Mouse (Mus musculus) small intestine, adult 2 months (tissue): ENCODE results near the gene Snd1.

ENCODE experiments used
- CTCF ChIP-seq: fragments of 200-500 bp; IDR thresholded peaks from 2 replicates; pipeline ENCODE4 v1.5.1; 2012; ENCODE audit warnings: low read depth, mild to moderate bottlenecking, control low read depth, inconsistent platforms, low read length, moderate library complexity, mixed read lengths; ENCODE audit not compliant: insufficient replicate concordance, insufficient read length; ENCODE audit errors: extremely low read depth
- POLR2A ChIP-seq: fragments of 200-500 bp; IDR thresholded peaks from 2 replicates; pipeline ENCODE4 v1.6.1; 2012; ENCODE audit warnings: low read depth, mild to moderate bottlenecking, control low read depth, inconsistent platforms, low read length, moderate library complexity

GRCm38 (mm10) chr6:28537851-28538527 lies 63.0 kb downstream of the Snd1 start:
- no peak for TF ChIP-seq CTCF
- TF ChIP-seq POLR2A = no peak
